Mouse (Mus musculus): ENCODE data around the gene Neurl4.

Gene Neurl4

GRCm38 (mm10) chr11:69961841-69962240 lies 61.0 kb downstream of the Neurl4 start:
- no peak for DNase-seq
